Mouse (Mus musculus) spleen, postnatal 10 days (tissue): ENCODE measurements around the gene 1110008P14Rik.

Source experiments
- DNase-seq, 2 experiments: peaks; one replicate each; pipeline ENCODE4 v3.0.0; 2021 to 2022; ENCODE audit warnings: low spot score in 2 of 2

1110008P14Rik gene

GRCm38 (mm10) chr2:32381775-32382223, at the start of gene 1110008P14Rik:
Gene 1110008P14Rik (minus strand): TSS chr2:32381938.
- peak; percentile 94 to 99 for DNase-seq

GRCm38 (mm10) chr2:32430701-32431676, 49.3 kb upstream of the 1110008P14Rik start:
- DNase-seq = no peak

- DNase-seq = no peak
These were observed 47.6 kb upstream of the 1110008P14Rik start for GRCm38 (mm10) chr2:32429215-32429891.

- no peak for DNase-seq
These were observed 46.6 kb upstream of the 1110008P14Rik start for GRCm38 (mm10) chr2:32428262-32428722.

GRCm38 (mm10) chr2:32427720-32428119, 46.0 kb upstream of the 1110008P14Rik start:
- no peak for DNase-seq

GRCm38 (mm10) chr2:32426141-32426540, 44.4 kb upstream of the 1110008P14Rik start:
- no peak for DNase-seq

- DNase-seq = no peak
These were observed 43.8 kb upstream of the 1110008P14Rik start for GRCm38 (mm10) chr2:32425568-32425967.

- DNase-seq = no peak
These were observed 43.1 kb upstream of the 1110008P14Rik start for GRCm38 (mm10) chr2:32424796-32425195.

- peak in 1 of 2 experiments; percentile 40 for DNase-seq
These were observed 42.0 kb upstream of the 1110008P14Rik start for GRCm38 (mm10) chr2:32423481-32424331.

GRCm38 (mm10) chr2:32421851-32422251, 40.1 kb upstream of the 1110008P14Rik start:
- DNase-seq = no peak

- no peak for DNase-seq
These were observed 38.9 kb upstream of the 1110008P14Rik start for GRCm38 (mm10) chr2:32420647-32421046.

GRCm38 (mm10) chr2:32420066-32420608, 38.4 kb upstream of the 1110008P14Rik start:
- DNase-seq = no peak

GRCm38 (mm10) chr2:32419359-32419758, 37.6 kb upstream of the 1110008P14Rik start:
- no peak for DNase-seq

GRCm38 (mm10) chr2:32418430-32419151, 36.9 kb upstream of the 1110008P14Rik start:
- no peak for DNase-seq

GRCm38 (mm10) chr2:32417486-32417885, 35.7 kb upstream of the 1110008P14Rik start:
- DNase-seq = no peak

GRCm38 (mm10) chr2:32416556-32416955, 34.8 kb upstream of the 1110008P14Rik start:
- DNase-seq = no peak

- DNase-seq = no peak
These were observed 34.1 kb upstream of the 1110008P14Rik start for GRCm38 (mm10) chr2:32415801-32416200.

GRCm38 (mm10) chr2:32413936-32414335, 32.2 kb upstream of the 1110008P14Rik start:
- DNase-seq = no peak

GRCm38 (mm10) chr2:32412742-32413531, 31.2 kb upstream of the 1110008P14Rik start:
- DNase-seq = no peak

GRCm38 (mm10) chr2:32411407-32411806, 29.7 kb upstream of the 1110008P14Rik start:
- DNase-seq = no peak
